Mouse (Mus musculus): ENCODE measurements around the gene Hoxa3.

DNA sequence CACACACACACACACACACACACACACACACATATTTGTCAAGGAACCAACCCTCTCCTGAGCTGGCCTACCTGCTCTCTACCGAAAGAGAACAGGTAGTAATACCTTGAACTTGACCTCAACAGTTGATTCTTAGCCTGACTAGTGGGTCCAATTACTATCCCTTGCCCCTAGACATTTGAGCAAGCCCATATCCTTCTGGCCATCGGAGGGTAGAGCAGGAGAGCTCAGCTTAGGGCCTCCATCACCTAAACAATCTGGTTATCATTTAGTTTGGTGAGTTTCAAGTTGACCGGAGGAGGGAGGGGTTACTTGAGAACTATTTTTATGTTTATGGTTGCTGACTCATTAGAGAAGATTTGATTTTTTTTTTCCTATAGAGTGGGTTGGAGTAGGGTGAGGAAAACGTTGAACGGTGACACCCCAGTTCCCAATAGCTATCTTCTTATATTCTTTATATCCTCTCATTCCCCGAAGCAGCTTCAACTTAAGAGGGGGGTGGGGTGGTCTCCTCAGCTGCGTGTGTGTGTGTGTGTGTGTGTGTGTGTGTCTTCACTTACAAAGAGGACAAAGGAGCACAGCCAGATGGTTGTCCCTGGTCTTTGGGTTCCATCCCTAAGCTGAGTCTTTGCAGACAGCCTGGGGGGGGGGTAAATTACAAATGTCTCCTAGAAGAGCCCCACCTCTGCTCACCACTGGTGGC lies 38.2 kb upstream of the Hoxa3 start:
- no peak for TF ChIP-seq CTCF (conservative IDR thresholded peaks at IDR 0.05; ENCODE audit: low read length)
- no peak for TF ChIP-seq NANOG (IDR thresholded peaks at IDR 0.05; ENCODE audit: borderline replicate concordance, low read length)
